Mouse (Mus musculus) stomach, postnatal 0 days (tissue): ENCODE data around the gene Foxp2.

Source experiments
- CTCF ChIP-seq: IDR thresholded peaks from 2 replicates; pipeline ENCODE4 v1.5.1; 2016; ENCODE audit warnings: antibody characterized with exemption, low read depth, mild to moderate bottlenecking, moderate library complexity
- EP300 ChIP-seq: optimal IDR thresholded peaks from 2 replicates; pipeline ENCODE3; 2016; ENCODE audit warnings: antibody characterized with exemption

- TF ChIP-seq CTCF (no peak), EP300 (no peak)
Observed at GRCm38 (mm10) chr6:14901971-14902670, 972 bp downstream of the Foxp2 start.
